Mouse (Mus musculus) hindbrain, postnatal 0 days (tissue): ENCODE measurements around the gene Bicral. TPM values are rescaled to one million over a fixed set of nuclear protein-coding genes. Genes with fewer than 3 reads are reported as not detected.

Experiments used
- ATAC-seq: fragments of 200-750 bp; cut with Nextera tagmentation; 2 replicates; pipeline ENCODE4 v1.8.0; 2017; ENCODE audit warnings: mild to moderate bottlenecking, moderate TSS enrichment, moderate library complexity
- DNase-seq: peaks from one replicate; pipeline ENCODE4 v3.0.0-alpha.2; 2015; ENCODE audit warnings: low spot score
- H3K27ac ChIP-seq: fragments of 300-500 bp; sonication (generic); 2 replicates; pipeline ENCODE4 v1.5.1; 2014; ENCODE audit warnings: mild to moderate bottlenecking
- H3K27me3 ChIP-seq: fragments of 300-500 bp; sonication (generic); 2 replicates; pipeline ENCODE4 v1.6.1; 2014; ENCODE audit warnings: low read length, mixed read lengths; ENCODE audit not compliant: insufficient read depth
- H3K36me3 ChIP-seq: fragments of 300-500 bp; sonication (generic); 2 replicates; pipeline ENCODE4 v1.6.1; 2014; ENCODE audit warnings: low read length, mixed read lengths; ENCODE audit not compliant: insufficient read depth
- H3K4me1 ChIP-seq: fragments of 300-500 bp; sonication (generic); 2 replicates; pipeline ENCODE4 v1.6.1; 2014; ENCODE audit warnings: antibody characterized with exemption, low read length, mixed read lengths; ENCODE audit not compliant: insufficient read depth
- H3K4me2 ChIP-seq: fragments of 300-500 bp; sonication (generic); 2 replicates; pipeline ENCODE4 v1.6.1; 2014; ENCODE audit warnings: low read depth, mild to moderate bottlenecking, low read length, moderate library complexity, mixed read lengths
- H3K4me3 ChIP-seq: fragments of 300-500 bp; sonication (generic); 2 replicates; pipeline ENCODE4 v1.5.1; 2014; ENCODE audit warnings: low read length
- H3K9ac ChIP-seq: fragments of 300-500 bp; sonication (generic); replicated peaks from 2 replicates; pipeline ENCODE4 v1.6.1; 2014; ENCODE audit warnings: mild to moderate bottlenecking, low read length, moderate library complexity, mixed read lengths
- H3K9me3 ChIP-seq: fragments of 300-500 bp; sonication (generic); 2 replicates; pipeline ENCODE4 v1.6.1; 2016; ENCODE audit warnings: low read length, mixed read lengths
- CTCF ChIP-seq: IDR thresholded peaks from 2 replicates; pipeline ENCODE4 v1.5.1; 2016; ENCODE audit warnings: antibody characterized with exemption, control low read depth, low read depth
- WGBS: fragments of 180-500 bp; shearing (Covaris S2); extraction: QIAGEN DNeasy Blood & Tissue Kit; methylation state at CpG from one replicate; pipeline ENCODE4 v1.1.7; 2014; 5-methylcytosine and 5-hydroxymethylcytosine counted together
- polyA plus RNA-seq: library from polyadenylated mRNA; unstranded; fragments of >200 nt; fragmentation: Nextera tagmentation; extraction: Ambion mirVana; gene quantifications from 2 replicates; pipeline ENCODE4 v1.2.1, GENCODE M21; 2015
- total RNA-seq: library from RNA; depleted of rRNA; stranded (reverse); fragments of >200 nt; gene quantifications from 2 replicates; pipeline ENCODE4 v1.2.3, GENCODE M21; 2014

Bicral gene
- total and polyA plus RNA-seq, 2 experiments from 2014 or later, result 5.2 to 22.9 TPM

GRCm38 (mm10) chr17:46860120-46860519 is 1.8 kb upstream of the Bicral start:
- Histone ChIP-seq H3K4me3 (no peak overlapping the region), H3K27me3 (no peaks in the 10 kb centered on the region), H3K4me1 (no peaks in the 10 kb centered on the region), H3K9me3 (no peaks in the 10 kb centered on the region), H3K36me3 (no peaks in the 10 kb centered on the region), H3K9ac (no peak overlapping the region), H3K27ac (no peak overlapping the region), H3K4me2 (no peak overlapping the region)
- TF ChIP-seq CTCF, result no peak
- WGBS, result 47% methylated on average over 4 of the region's 4 CpGs
- DNase-seq (no peak), ATAC-seq (no peak)

DNA sequence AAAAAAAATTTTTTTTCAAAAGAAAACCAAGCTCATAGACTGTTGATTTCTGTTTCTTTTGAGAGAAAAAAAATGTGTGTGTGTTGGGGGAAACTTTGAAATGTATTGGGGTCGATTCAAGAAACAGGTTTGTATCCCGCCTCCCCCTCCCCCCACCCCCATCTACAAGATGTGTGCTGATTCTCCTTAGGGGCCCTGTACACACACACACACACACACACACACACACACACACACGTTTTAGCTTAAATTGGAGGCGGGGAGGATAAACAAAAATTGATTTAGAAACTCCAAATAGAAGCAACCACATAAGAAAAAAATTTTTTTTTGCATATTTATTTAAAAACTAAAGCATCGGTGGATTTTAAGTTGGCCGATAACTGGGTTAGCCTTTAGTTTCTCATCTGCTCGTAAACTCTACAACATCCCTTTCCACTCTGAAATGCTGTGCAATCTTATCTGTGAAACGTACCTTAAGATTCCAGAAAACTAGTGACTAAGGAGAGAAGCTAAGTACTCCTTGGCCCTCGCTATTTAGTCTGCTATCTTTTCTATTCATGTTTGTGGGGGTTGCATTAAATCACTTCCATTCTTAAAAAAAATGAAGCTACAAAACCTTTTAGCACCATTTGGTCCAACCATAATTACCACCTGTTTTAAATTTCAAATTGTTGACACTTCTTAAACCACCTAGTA is 615 bp upstream of the Bicral start:
- ATAC-seq (no peak), DNase-seq (peak; percentile 64)
- Histone ChIP-seq H3K4me1 (peaks cover 11% of the 10 kb centered on the region), H3K9ac (peak overlapping the region; percentile 100), H3K36me3 (no peaks in the 10 kb centered on the region), H3K27ac (peak overlapping the region; percentile 100), H3K4me3 (peak overlapping the region; percentile 86), H3K9me3 (no peaks in the 10 kb centered on the region), H3K27me3 (no peaks in the 10 kb centered on the region), H3K4me2 (peak overlapping the region; percentile 57)
- TF ChIP-seq CTCF, result no peak
- 18% methylated on average over 9 of the region's 9 CpGs for WGBS

GRCm38 (mm10) chr17:46857361-46857902 is 850 bp downstream of the Bicral start:
- peak; percentile 86 for ATAC-seq
- Histone ChIP-seq H3K4me1 (peaks cover 13% of the 10 kb centered on the region), H3K9me3 (no peaks in the 10 kb centered on the region), H3K4me3 (peak overlapping the region; percentile 86), H3K9ac (peak overlapping the region; percentile 100), H3K4me2 (peak overlapping the region; percentile 57), H3K36me3 (no peaks in the 10 kb centered on the region), H3K27ac (peak overlapping the region; percentile 100), H3K27me3 (no peaks in the 10 kb centered on the region)
- WGBS, result under 1% methylated on average over 43 of the region's 52 CpGs
- DNase-seq, result peak; percentile 90
- no peak for TF ChIP-seq CTCF

GRCm38 (mm10) chr17:46856471-46857360 is 1.6 kb downstream of the Bicral start:
- H3K27ac ChIP-seq, result peak overlapping the region; percentile 100
- peak overlapping the region; percentile 100 for H3K9ac ChIP-seq
- H3K9me3 ChIP-seq, result no peaks in the 10 kb centered on the region
- WGBS, result under 1% methylated on average over 87 of the region's 87 CpGs
- no peak for TF ChIP-seq CTCF
- peak; percentile 94 for DNase-seq
- H3K27me3 ChIP-seq, result no peaks in the 10 kb centered on the region
- peak overlapping the region; percentile 86 for H3K4me3 ChIP-seq
- no peaks in the 10 kb centered on the region for H3K36me3 ChIP-seq
- peak overlapping the region; percentile 57 for H3K4me2 ChIP-seq
- peaks cover 13% of the 10 kb centered on the region for H3K4me1 ChIP-seq
- peak; percentile 25 for ATAC-seq

- no peak for DNase-seq
- TF ChIP-seq CTCF, result no peak
Measured at GRCm38 (mm10) chr17:46856107-46856388, 2.2 kb downstream of the Bicral start.

DNA sequence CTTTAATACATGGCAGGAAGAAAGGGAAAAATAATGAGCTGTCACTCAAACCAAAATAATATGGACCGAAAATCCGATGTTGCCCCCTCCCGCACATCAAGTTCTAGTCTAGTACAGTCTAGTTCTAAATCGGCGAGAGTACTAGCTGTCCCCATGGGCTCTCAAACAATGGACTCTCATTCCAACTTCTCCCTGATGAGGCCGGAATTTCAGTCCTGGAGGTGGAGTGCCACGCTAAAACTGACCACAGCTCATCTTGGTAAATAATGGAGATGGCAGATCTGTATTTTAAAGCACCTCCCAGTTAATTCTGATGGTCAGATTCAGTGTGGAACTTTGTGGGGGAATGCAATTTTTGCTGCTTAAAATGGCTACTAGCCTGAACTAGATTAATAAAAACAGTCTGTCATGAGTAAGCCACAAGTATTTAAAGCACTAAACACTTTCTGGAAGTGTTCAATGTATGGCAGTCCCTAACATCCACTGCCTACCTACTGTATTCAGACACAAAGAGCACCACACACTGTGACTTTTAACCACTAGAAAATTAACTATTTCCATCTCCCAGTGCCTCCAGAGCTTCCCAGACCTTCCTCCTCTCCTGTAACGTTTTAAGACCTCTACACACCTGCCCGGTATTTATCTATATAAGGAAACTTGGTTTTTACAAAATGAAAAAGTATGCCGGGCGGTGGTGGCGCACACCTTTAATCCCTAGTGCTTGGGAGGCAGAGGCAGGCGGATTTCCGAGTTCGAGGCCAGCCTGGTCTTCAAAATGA is 2.8 kb downstream of the Bicral start:
- peak overlapping the region; percentile 57 for H3K4me2 ChIP-seq
- peaks cover 13% of the 10 kb centered on the region for H3K4me1 ChIP-seq
- H3K27me3 ChIP-seq, result no peaks in the 10 kb centered on the region
- no peaks in the 10 kb centered on the region for H3K36me3 ChIP-seq
- peak overlapping the region; percentile 100 for H3K9ac ChIP-seq
- TF ChIP-seq CTCF, result no peak
- H3K4me3 ChIP-seq, result peak overlapping the region; percentile 86
- no peaks in the 10 kb centered on the region for H3K9me3 ChIP-seq
- DNase-seq, result no peak
- 42% methylated on average over 15 of the region's 15 CpGs for WGBS
- ATAC-seq, result no peak
- peak overlapping the region; percentile 100 for H3K27ac ChIP-seq

More at GRCm38 (mm10) chr17:46856107-46856388, 2.2 kb downstream of the Bicral start:
- Histone ChIP-seq H3K4me2 (peak overlapping the region; percentile 57), H3K27ac (peak overlapping the region; percentile 100), H3K27me3 (no peaks in the 10 kb centered on the region), H3K4me1 (peaks cover 13% of the 10 kb centered on the region), H3K36me3 (no peaks in the 10 kb centered on the region), H3K9me3 (no peaks in the 10 kb centered on the region), H3K9ac (peak overlapping the region; percentile 100), H3K4me3 (peak overlapping the region; percentile 86)
- no peak for ATAC-seq
- 9% methylated on average over 4 of the region's 4 CpGs for WGBS
